Mouse (Mus musculus) adrenal gland, adult 8-10 months (tissue): ENCODE measurements at regions not wholly inside any gene's neighbourhood (a gene's known extent, or its start where the extent isn't known, plus 50 kb on each side); places are given as distances from the start of the nearest gene placed in this dataset.

Experiments
- DNase-seq: peaks from one replicate; pipeline ENCODE4 v3.0.0; 2022

DNA sequence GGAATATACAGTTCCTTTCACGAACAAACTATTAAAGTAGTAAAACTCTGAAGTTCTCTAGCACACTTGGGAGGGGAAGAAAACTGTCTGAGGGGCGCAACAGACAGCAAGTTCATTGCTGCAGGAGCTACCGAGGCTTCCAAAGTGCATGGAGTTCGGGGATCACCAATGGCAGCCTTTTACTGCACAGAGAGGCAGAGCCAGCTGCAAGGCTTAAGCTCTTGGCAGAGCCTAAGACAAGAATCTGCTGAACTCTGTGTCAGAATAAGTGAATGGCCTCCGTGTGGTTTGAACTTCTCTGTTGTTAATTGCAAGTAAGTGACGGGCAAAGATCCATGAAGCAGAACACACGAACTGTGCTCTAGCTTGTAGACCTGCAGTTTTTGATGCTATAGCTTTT, 656.2 kb downstream of the Slc16a7 start:
- DNase-seq: no peak

DNA sequence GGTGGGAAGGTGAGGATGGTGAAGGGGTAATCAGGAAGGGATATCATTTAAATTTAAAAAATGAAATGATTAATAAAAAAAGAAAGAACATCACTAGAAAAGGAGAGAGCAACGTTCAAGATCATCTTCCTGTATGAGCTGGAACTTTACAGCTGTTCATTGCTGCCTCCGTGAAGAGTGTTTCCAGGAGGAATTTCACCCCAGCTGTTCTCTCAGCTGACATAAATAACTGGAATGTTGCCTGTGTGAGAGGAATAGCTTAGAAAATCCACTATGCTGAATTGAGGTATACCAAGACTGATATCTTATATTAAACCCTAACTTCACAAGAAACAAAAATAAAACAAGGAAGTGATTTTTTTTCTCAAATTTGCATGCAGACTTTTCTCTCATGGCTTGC, 656.9 kb downstream of the Slc16a7 start:
- DNase-seq: no peak

DNA sequence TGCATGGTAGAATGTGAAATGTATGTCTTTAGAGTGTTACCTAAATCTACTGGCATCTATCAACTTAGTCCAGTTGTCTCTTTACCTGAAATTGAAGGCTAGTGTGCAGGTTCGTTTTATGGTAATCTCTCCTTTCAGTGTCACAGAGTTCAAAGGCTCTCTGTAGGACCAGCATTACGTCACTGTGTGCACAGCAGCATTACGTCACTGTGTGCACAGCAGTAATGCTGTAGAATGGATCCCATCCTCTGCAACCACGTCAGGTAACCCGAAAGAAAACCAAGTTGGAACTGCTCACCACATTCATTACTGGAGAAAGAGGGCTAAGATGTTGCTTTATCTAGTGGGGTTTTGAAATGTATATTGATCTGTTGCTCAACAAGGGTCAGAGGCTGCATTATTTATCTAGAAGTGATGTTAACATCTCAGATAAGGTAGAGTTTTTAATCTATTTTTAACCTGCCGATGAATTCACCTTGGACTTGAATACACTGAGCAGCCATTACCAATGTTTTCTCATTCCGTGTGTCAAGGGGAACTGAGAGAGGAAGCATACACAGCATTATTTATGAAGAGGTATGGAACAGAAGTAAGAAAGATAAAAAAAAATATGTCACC, 657.9 kb downstream of the Slc16a7 start:
- no peak for DNase-seq

DNA sequence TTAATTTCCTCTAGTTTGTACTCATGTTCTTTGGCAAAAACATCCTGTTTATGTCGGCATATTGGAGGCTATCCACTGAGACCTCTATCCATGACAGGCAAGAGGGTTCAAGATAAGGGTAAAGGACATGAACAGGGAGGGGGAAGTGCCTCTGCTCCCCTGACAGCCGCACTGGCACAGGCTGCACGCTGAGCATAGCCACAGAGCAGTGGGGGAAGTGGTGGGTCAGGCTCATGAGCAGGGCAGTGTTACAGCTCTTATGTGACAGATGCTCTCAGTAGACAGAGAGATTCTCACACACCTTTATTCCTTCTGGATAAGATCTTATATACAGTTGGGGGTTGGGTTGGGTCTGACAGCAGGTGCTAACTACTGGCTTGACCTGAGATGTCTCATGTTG, 676.6 kb downstream of the Slc16a7 start:
- no peak for DNase-seq

DNA sequence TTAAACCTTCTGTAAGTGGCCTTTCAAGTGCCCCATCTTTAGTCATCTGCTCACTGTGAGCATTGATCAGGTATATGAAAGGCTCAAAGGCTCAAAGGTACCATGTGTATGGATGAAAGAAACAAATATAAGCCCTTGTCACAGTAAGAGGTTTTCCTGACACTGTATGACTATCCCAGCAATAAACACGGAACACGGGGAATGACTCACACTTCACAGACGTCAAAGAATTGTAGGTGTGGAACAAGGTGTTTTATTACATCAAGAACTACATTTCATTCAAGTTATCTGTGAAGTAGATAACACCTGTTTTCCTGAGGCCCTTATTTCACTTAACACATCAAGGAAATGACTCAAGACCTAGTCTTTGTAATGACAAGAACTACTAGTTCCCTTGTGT, 678.3 kb downstream of the Slc16a7 start:
- DNase-seq: no peak

DNA sequence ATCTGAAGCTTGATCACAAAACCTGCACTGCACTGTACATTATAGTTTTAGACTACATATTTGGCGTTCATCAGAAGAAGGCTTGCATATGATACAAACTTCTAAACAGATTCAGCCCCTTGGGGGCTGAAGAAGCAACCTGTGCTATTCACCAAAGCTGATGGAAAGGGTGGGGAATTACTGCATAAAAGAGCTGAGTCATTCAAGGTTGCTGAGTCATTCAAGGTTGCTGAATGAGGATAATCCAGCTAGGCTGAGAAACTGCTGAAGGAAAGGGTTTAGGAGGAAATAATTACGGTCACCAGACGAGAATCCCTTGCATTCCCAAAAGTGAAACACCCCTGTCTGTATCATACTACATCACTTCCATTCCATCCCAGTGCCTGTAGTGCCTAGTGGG, 679.4 kb downstream of the Slc16a7 start:
- peak; percentile 29 for DNase-seq

DNA sequence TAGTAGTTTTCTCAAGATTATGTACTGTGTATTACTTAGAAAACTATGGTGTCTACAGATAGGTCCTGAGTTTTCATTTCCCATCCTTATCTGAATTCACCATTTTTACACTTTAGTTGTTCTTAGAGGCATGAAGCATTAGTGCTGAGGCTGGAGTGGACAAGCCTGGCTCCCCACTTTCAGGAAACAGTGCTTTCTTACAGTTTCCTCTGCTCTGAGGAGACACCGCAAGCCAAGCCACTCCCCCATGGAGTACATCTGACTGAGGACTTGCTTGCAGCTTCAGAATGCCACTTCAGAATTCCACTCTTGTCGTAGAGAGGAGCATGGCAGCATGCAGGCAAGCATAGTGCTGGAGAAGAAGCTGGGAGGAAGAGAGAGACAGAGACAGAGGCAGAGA, 682.6 kb downstream of the Slc16a7 start:
- no peak for DNase-seq
